Mouse (Mus musculus) bone marrow macrophage, adult 2 months (primary cell): ENCODE measurements at regions not wholly inside any gene's neighbourhood (a gene's known extent, or its start where the extent isn't known, plus 50 kb on each side); places are given as distances from the start of the nearest gene placed in this dataset.

Experiments
- CTCF ChIP-seq: IDR thresholded peaks from 2 replicates; pipeline ENCODE4 v1.5.1; 2012; ENCODE audit warnings: low read depth, mild to moderate bottlenecking, low read length, moderate library complexity
- POLR2A ChIP-seq: IDR thresholded peaks from 2 replicates; pipeline ENCODE4 v1.6.1; 2012; ENCODE audit warnings: mild to moderate bottlenecking, low read depth, low read length, borderline replicate concordance

DNA sequence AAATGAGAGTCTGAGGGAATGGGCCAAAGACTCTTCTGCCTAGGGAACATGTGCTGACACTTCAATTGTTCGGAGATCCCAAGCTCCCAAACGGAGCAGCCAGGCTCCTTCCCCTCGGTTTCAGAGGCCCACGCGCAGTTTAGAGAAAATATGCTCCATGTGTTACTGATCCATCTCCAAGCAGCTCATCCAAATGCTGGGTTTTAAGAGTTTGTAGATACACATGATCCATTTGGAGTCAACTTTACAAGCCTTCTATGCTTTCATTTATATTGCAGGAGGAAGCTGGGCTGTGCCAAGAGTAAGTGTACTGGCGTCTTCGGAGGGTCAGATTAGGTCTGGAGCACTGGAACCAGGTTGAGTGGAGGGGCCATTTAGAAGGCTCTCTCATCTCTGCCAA is 102.0 kb upstream of the Gdf10 start:
- TF ChIP-seq POLR2A (no peak), CTCF (no peak)
